Mouse (Mus musculus) MN1 (cell line): ENCODE results near the gene Ogdhl.
A peak's percentile ranks its signal among the peaks of the same experiment; 100 is the strongest.

ENCODE experiments used
- DNase-seq: peaks from one replicate; pipeline ENCODE4 v3.0.0-alpha.2; 2016; ENCODE audit warnings: low spot score

Ogdhl gene

DNA sequence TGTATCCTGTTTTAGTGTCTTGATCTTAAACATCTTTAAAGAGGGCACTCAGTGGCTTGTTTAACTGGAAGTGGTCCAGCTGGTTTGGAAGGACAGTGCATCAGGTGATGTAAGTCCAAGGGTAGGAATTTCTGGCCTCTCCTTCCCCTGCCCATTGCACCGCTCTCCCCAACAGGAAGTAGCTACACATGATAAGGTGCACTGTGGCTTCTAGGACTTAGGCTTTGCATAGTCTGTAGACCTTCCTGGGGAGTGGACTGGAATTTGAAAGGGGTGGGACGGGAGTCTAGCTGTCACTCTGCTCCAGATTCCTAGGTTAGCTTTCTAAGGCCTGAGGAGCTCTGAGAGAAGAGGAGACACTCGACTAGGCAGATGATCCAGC lies 58.3 kb downstream of the Ogdhl start:
- no peak for DNase-seq

DNA sequence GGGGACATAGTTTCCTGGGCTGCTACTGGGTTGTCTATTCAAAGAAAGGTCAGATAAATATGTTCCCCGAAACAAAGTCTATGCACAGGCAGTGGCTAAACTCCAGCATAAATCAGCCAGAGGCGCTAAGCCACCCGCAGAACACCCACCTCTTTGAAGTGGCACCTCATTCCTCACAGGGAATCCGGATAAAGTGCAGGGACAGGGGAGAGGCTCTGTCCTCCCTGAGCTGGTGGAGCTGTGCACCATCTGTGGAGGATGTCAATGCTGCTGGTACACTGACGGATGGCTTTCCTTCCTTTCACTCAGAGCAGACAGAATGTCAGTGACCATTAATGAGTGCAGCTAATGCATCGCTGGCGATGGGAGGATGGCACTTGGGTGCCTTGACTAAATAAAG lies 59.2 kb downstream of the Ogdhl start:
- DNase-seq, result no peak

DNA sequence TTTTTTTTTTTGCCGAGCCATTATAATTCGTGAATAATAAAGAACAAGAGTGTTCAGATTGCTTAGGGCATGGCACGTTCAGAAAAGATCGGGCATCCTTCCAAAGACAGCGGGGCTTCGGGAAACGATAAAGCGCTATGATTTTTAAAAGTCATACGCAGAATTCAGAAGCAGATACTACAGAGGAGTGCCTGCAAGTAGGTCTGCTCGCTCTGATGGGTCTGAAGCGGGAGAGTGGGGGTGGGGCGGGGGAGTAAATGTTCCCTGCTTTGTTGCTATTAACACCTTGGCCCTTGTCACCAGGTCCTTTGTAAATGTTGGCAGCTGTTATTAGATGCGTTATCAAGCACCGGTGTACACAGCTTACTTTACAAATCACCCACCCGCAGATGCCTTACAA lies 59.8 kb downstream of the Ogdhl start:
- DNase-seq, result no peak

DNA sequence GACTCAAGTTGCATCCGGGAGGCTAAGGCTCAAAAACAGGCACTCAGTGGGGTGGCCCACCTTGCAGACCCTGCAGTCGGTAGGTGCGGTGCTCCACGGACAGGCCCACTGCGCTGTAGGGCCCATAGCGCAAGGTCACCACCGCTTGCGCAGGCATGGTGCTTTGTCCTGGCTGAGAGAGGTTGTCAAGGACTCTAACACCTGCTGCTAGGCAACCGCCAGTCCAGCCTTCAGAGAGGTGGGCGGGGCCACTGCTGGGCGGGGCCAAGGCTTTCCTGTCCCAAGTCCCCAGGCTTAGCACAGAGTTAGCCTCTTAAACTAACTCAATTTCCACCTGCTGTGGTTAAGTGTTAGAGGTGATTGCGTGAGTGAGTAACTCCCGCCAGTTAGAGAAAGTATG lies 66.4 kb downstream of the Ogdhl start, which contains the start of gene 1700024G13Rik:
TSS of gene 1700024G13Rik (minus strand) at position 196 of the 400 bp plus-strand sequence.
- peak; percentile 10 for DNase-seq
